8 mouse cellular contexts compared by ENCODE assay signal in genomic region chr6:127152106-127152951, GRCm38 (mm10). TPM values are rescaled to one million over a fixed set of nuclear protein-coding genes. Genes with fewer than 3 reads are reported as not detected.
DNase-seq lines count a peak whose midpoint lies in the region; ATAC-seq lines count a peak whose summit lies in the region.

Gene Ccnd2, minus strand, starts transcription at chr6:127152193.

- H3K9me3 ChIP-seq in forebrain, embryonic 16.5 days (ENCODE audit: control insufficient read depth, low read length): no peaks in the 10 kb centered on the region
- no peaks in the 10 kb centered on the region for H3K9me3 ChIP-seq in hindbrain, embryonic 14.5 days (ENCODE audit: control insufficient read depth, low read length)

- H3K36me3 ChIP-seq in forebrain, embryonic 16.5 days (ENCODE audit: control insufficient read depth, insufficient read depth): no peaks in the 10 kb centered on the region
- H3K36me3 ChIP-seq in hindbrain, embryonic 14.5 days (replicated peaks; ENCODE audit: control insufficient read depth, insufficient read depth): no peaks in the 10 kb centered on the region

- H3K4me1 ChIP-seq in forebrain, embryonic 16.5 days (replicated peaks; ENCODE audit: control insufficient read depth, insufficient read depth, low read length): peaks cover 64% of the 10 kb centered on the region
- H3K4me1 ChIP-seq in hindbrain, embryonic 14.5 days (replicated peaks; ENCODE audit: control insufficient read depth, insufficient read depth, low read length): peaks cover 48% of the 10 kb centered on the region

- H3K27ac ChIP-seq in forebrain, embryonic 16.5 days (ENCODE audit: low read length): peak within 1 kb of the TSS; percentile 60
- peak within 1 kb of the TSS; percentile 9; the same call in 1 of the 2 replicates for H3K27ac ChIP-seq in hindbrain, embryonic 14.5 days

- ATAC-seq in forebrain, embryonic 16.5 days: peak; percentile 62
- ATAC-seq in hindbrain, embryonic 14.5 days (ENCODE audit: low FRiP score): peak; percentile 52

- H3K4me3 ChIP-seq in forebrain, embryonic 16.5 days (replicated peaks; ENCODE audit: low read length): peak within 1 kb of the TSS; percentile 53
- peak within 1 kb of the TSS; percentile 47 for H3K4me3 ChIP-seq in hindbrain, embryonic 14.5 days (replicated peaks; ENCODE audit: low read length)

- peak; percentile 63 to 65 for DNase-seq in CD8-positive naive resting alpha-beta T cell, adult 2 months (ENCODE audit: low read depth in 2 of 2, low spot score in 2 of 2)
- DNase-seq in adrenal gland, adult 2 months: peak; percentile 91
- peak; percentile 58 for DNase-seq in hindbrain, embryonic 14.5 days (ENCODE audit: low spot score)
- peak in 1 of 2 experiments; percentile 55 for DNase-seq in layer of hippocampus, postnatal 36 days
- DNase-seq in lung, postnatal 36 days: peak; percentile 92
- DNase-seq in right cerebral cortex, adult 18-20 months: peak; percentile 50
- no peak for DNase-seq in cerebellum, adult 8-10 months

- H3K9ac ChIP-seq in forebrain, embryonic 16.5 days (replicated peaks; ENCODE audit: low read depth, low read length): peak within 1 kb of the TSS; percentile 63
- H3K9ac ChIP-seq in hindbrain, embryonic 14.5 days: peak within 1 kb of the TSS; percentile 30; the same call in 1 of the 2 replicates

- WGBS in forebrain, embryonic 16.5 days: under 1% methylated on average over 40 of the region's 40 CpGs
- WGBS in hindbrain, embryonic 14.5 days: under 1% methylated on average over 39 of the region's 40 CpGs

- peaks cover 27% of the 10 kb centered on the region for H3K27me3 ChIP-seq in forebrain, embryonic 16.5 days (replicated peaks; ENCODE audit: control insufficient read depth, insufficient read depth, low read length)
- H3K27me3 ChIP-seq in hindbrain, embryonic 14.5 days (ENCODE audit: control insufficient read depth, insufficient read depth, low read length): peaks cover 79% of the 10 kb centered on the region

- H3K4me2 ChIP-seq in forebrain, embryonic 16.5 days (ENCODE audit: low read length): peak within 1 kb of the TSS; percentile 85
- H3K4me2 ChIP-seq in hindbrain, embryonic 14.5 days (replicated peaks): peak within 1 kb of the TSS; percentile 79

RNA-seq across cellular contexts. Expression of gene Ccnd2, which starts in this region (rescaled TPM):
- total RNA-seq in adrenal gland, adult 2 months (2021): 100 to 1,000 TPM; 481 to 519 TPM
- 76.2 and 127 TPM in 2 replicates for polyA plus RNA-seq in adrenal gland, adult 2 months (2012; rRNA removed)
- 1,169 and 1,368 TPM in 2 replicates for polyA plus RNA-seq in forebrain, embryonic 16.5 days (2015; fragmentation: Nextera tagmentation; extraction: Ambion mirVana)
- 163 and 239 TPM in 2 replicates for polyA plus RNA-seq in hindbrain, embryonic 14.5 days (2014; fragmentation: Nextera tagmentation; extraction: Ambion mirVana)
- total RNA-seq in layer of hippocampus, postnatal 36 days (2021): 100 to 1,000 TPM; 144 to 150 TPM
